Mouse (Mus musculus) bone marrow macrophage, adult 2 months (primary cell): Measurements from ENCODE around the gene Sh3d19.

ENCODE experiments used
- CTCF ChIP-seq: IDR thresholded peaks from 2 replicates; pipeline ENCODE4 v1.5.1; 2012; ENCODE audit warnings: low read depth, mild to moderate bottlenecking, low read length, moderate library complexity
- POLR2A ChIP-seq: IDR thresholded peaks from 2 replicates; pipeline ENCODE4 v1.6.1; 2012; ENCODE audit warnings: mild to moderate bottlenecking, low read depth, low read length, borderline replicate concordance

DNA sequence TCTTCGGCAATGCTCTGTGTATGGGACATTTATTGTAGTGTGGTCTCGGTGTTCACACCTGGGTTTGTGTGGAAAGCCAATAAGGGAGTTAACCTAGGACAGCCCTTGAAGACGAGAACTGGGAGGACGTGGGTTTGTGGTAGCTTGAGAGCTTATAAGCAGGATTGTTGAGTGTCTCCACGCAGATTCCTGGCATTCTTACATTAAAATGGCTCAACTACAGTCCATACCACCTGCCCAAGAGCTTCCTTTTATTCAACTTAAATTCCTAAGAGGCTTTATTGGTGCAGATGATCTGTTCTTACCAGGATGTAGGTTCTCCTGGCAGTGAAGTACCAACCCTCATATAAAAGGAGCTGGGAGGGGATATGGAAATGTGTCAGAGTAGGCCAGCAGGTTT lies 32.0 kb downstream of the Sh3d19 start:
- no peak for TF ChIP-seq POLR2A
- TF ChIP-seq CTCF, result no peak
